Mouse (Mus musculus) c-Kit-positive CD71-positive TER-119-negative erythroid progenitor cells, embryonic 14.5 days (primary cell): Measurements from ENCODE around the gene Ascl1.

Experiments used
- DNase-seq: peaks from one replicate; pipeline ENCODE4 v3.0.0-alpha.2; 2013; ENCODE audit warnings: low read depth

Ascl1 gene

GRCm38 (mm10) chr10:87493576-87493975 lies at the start of gene Ascl1:
Gene Ascl1 (minus strand): TSS chr10:87493660.
- no peak for DNase-seq

- no peak for DNase-seq
Observed at GRCm38 (mm10) chr10:87534172-87534571, 40.7 kb upstream of the Ascl1 start.

GRCm38 (mm10) chr10:87521646-87522045 lies 28.2 kb upstream of the Ascl1 start, which contains the start of gene Pah:
Gene Pah (plus strand): TSS chr10:87521795.
- no peak for DNase-seq

- DNase-seq = no peak
Observed at GRCm38 (mm10) chr10:87520401-87521116, 27.1 kb upstream of the Ascl1 start.

GRCm38 (mm10) chr10:87518585-87518984 lies 25.1 kb upstream of the Ascl1 start:
- DNase-seq = no peak

- no peak for DNase-seq
Observed at GRCm38 (mm10) chr10:87513052-87513451, 19.6 kb upstream of the Ascl1 start.

GRCm38 (mm10) chr10:87508581-87508980 lies 15.1 kb upstream of the Ascl1 start:
- no peak for DNase-seq

GRCm38 (mm10) chr10:87503946-87504345 lies 10.5 kb upstream of the Ascl1 start:
- no peak for DNase-seq

- DNase-seq = no peak
Observed at GRCm38 (mm10) chr10:87502283-87502682, 8.8 kb upstream of the Ascl1 start.

GRCm38 (mm10) chr10:87501659-87502042 lies 8.2 kb upstream of the Ascl1 start:
- DNase-seq = no peak

GRCm38 (mm10) chr10:87500926-87501658 lies 7.6 kb upstream of the Ascl1 start:
- DNase-seq = no peak

GRCm38 (mm10) chr10:87497056-87497455 lies 3.6 kb upstream of the Ascl1 start:
- DNase-seq = no peak

GRCm38 (mm10) chr10:87494596-87494995 lies 1.1 kb upstream of the Ascl1 start:
- no peak for DNase-seq

GRCm38 (mm10) chr10:87494176-87494575 lies 716 bp upstream of the Ascl1 start:
- no peak for DNase-seq

- no peak for DNase-seq
Observed at GRCm38 (mm10) chr10:87492661-87493551, 554 bp downstream of the Ascl1 start.

- no peak for DNase-seq
Observed at GRCm38 (mm10) chr10:87492332-87492660, 1.2 kb downstream of the Ascl1 start.

- DNase-seq = no peak
Observed at GRCm38 (mm10) chr10:87491485-87492040, 1.9 kb downstream of the Ascl1 start.

GRCm38 (mm10) chr10:87490328-87490727 lies 3.1 kb downstream of the Ascl1 start:
- DNase-seq = no peak

- DNase-seq = no peak
Observed at GRCm38 (mm10) chr10:87489246-87490009, 4.0 kb downstream of the Ascl1 start.

- no peak for DNase-seq
Observed at GRCm38 (mm10) chr10:87488429-87489145, 4.9 kb downstream of the Ascl1 start.
